In genomic region chr16:4642937-4643336, GRCm38 (mm10) we compare ENCODE assay signal across 8 mouse cellular contexts. TPM values are rescaled to one million over a fixed set of nuclear protein-coding genes. Genes with fewer than 3 reads are reported as not detected.
DNase-seq lines count a peak whose midpoint lies in the region; ATAC-seq lines count a peak whose summit lies in the region.

No protein-coding gene starts in this region.

- peak overlapping the region; percentile 49; the same call in 1 of the 2 replicates for H3K9ac ChIP-seq in heart, embryonic 11.5 days (ENCODE audit: low read depth, low read length)
- H3K9ac ChIP-seq in heart, embryonic 16.5 days (ENCODE audit: low read length): peak overlapping the region; percentile 59
- H3K9ac ChIP-seq in lung, embryonic 15.5 days: peak overlapping the region; percentile 18; the same call in 1 of the 2 replicates

- H3K4me2 ChIP-seq in heart, embryonic 11.5 days: peak overlapping the region; percentile 92; the same call in 1 of the 2 replicates
- peak overlapping the region; percentile 94 for H3K4me2 ChIP-seq in heart, embryonic 16.5 days (ENCODE audit: low read depth, low read length)
- H3K4me2 ChIP-seq in lung, embryonic 15.5 days: peak overlapping the region; percentile 63

- WGBS in heart, embryonic 11.5 days (ENCODE audit: insufficient replicate concordance): 69% methylated on average over 6 of the region's 6 CpGs
- WGBS in heart, embryonic 16.5 days: 58% methylated on average over 6 of the region's 6 CpGs
- 65% methylated on average over 6 of the region's 6 CpGs for WGBS in lung, embryonic 15.5 days

- no peaks in the 10 kb centered on the region; the same call in 1 of the 2 replicates for H3K36me3 ChIP-seq in heart, embryonic 11.5 days (ENCODE audit: control insufficient read depth, insufficient read depth, low read length)
- H3K36me3 ChIP-seq in heart, embryonic 16.5 days (ENCODE audit: control insufficient read depth, insufficient read depth): no peaks in the 10 kb centered on the region
- H3K36me3 ChIP-seq in lung, embryonic 15.5 days: peaks cover 4% of the 10 kb centered on the region

- H3K27ac ChIP-seq in heart, embryonic 11.5 days (ENCODE audit: low read depth, low read length): peak overlapping the region; percentile 89
- H3K27ac ChIP-seq in heart, embryonic 16.5 days (ENCODE audit: low read length): peak overlapping the region; percentile 94
- peak overlapping the region; percentile 97 for H3K27ac ChIP-seq in lung, embryonic 15.5 days

- DNase-seq in heart, postnatal 36 days: no peak
- peak; percentile 49 for DNase-seq in 3134 (ENCODE audit: extremely low read depth, insufficient read length, low spot score)
- no peak for DNase-seq in cerebellum, postnatal 4 days (ENCODE audit: low spot score in 2 of 2)
- no peak for DNase-seq in right cerebral cortex, postnatal 36 days (ENCODE audit: low spot score in 2 of 2)

- no peaks in the 10 kb centered on the region for H3K27me3 ChIP-seq in heart, embryonic 11.5 days (ENCODE audit: control insufficient read depth, insufficient read depth, low read length)
- H3K27me3 ChIP-seq in heart, embryonic 16.5 days (ENCODE audit: control insufficient read depth, insufficient read depth, low read length): no peaks in the 10 kb centered on the region
- no peaks in the 10 kb centered on the region for H3K27me3 ChIP-seq in lung, embryonic 15.5 days

- H3K4me3 ChIP-seq in heart, embryonic 11.5 days (ENCODE audit: low read depth, low read length): peak overlapping the region; percentile 4; the same call in 1 of the 2 replicates
- H3K4me3 ChIP-seq in heart, embryonic 16.5 days (ENCODE audit: low read length): peak overlapping the region; percentile 35
- peak overlapping the region; percentile 64 for H3K4me3 ChIP-seq in lung, embryonic 15.5 days

- no peak for ATAC-seq in heart, embryonic 11.5 days (replicated peaks; ENCODE audit: insufficient number of reproducible peaks, low FRiP score, low TSS enrichment)
- no peak for ATAC-seq in heart, embryonic 16.5 days (replicated peaks; ENCODE audit: extremely low read depth, insufficient read depth, low FRiP score)
- ATAC-seq in lung, embryonic 15.5 days (ENCODE audit: borderline replicate concordance, extremely low read depth, low FRiP score, low TSS enrichment): no peak
- no peak for ATAC-seq in cerebellum, adult (ENCODE audit: insufficient number of reproducible peaks, low FRiP score, low TSS enrichment)

- intact Hi-C loops in heart, postnatal 36 days (cut with DNase I): no loop called here

- peaks cover 74% of the 10 kb centered on the region for H3K4me1 ChIP-seq in heart, embryonic 11.5 days (ENCODE audit: control insufficient read depth, insufficient read depth, low read length)
- peaks cover 82% of the 10 kb centered on the region for H3K4me1 ChIP-seq in heart, embryonic 16.5 days (ENCODE audit: control insufficient read depth, insufficient read depth, low read length)
- peaks cover 76% of the 10 kb centered on the region for H3K4me1 ChIP-seq in lung, embryonic 15.5 days

- H3K9me3 ChIP-seq in heart, embryonic 11.5 days (replicated peaks; ENCODE audit: control insufficient read depth, low read length): no peaks in the 10 kb centered on the region
- H3K9me3 ChIP-seq in heart, embryonic 16.5 days (replicated peaks; ENCODE audit: control insufficient read depth, low read length): no peaks in the 10 kb centered on the region
- H3K9me3 ChIP-seq in lung, embryonic 15.5 days: no peaks in the 10 kb centered on the region

RNA-seq across cellular contexts. Expression of gene Dnaja3, which starts 3.1 kb away (rescaled TPM):
- polyA plus RNA-seq in heart, embryonic 11.5 days (2014; fragmentation: Nextera tagmentation; extraction: Ambion mirVana): 63.6 and 72.6 TPM in 2 replicates
- 100 to 1,000 TPM; 143 to 164 TPM for total RNA-seq in heart, postnatal 36 days (2021)
- 87.5 and 88.7 TPM in 2 replicates for polyA plus RNA-seq in heart, embryonic 16.5 days (2015; fragmentation: Nextera tagmentation; extraction: Ambion mirVana)
- polyA plus RNA-seq in lung, embryonic 15.5 days (2015; fragmentation: Nextera tagmentation; extraction: Ambion mirVana): 66.0 and 66.5 TPM in 2 replicates

RNA-seq across cellular contexts. Expression of gene Vasn, which starts 3.2 kb away (rescaled TPM):
- polyA plus RNA-seq in heart, embryonic 11.5 days (2014; fragmentation: Nextera tagmentation; extraction: Ambion mirVana): 9.5 and 10.6 TPM in 2 replicates
- 10 to 100 TPM in 1 of 2 experiments, 1 to 10 TPM in 1; 9.2 to 11.0 TPM for total RNA-seq in heart, postnatal 36 days (2021)
- polyA plus RNA-seq in heart, embryonic 16.5 days (2015; fragmentation: Nextera tagmentation; extraction: Ambion mirVana): 15.7 and 17.2 TPM in 2 replicates
- polyA plus RNA-seq in lung, embryonic 15.5 days (2015; fragmentation: Nextera tagmentation; extraction: Ambion mirVana): 25.1 and 25.9 TPM in 2 replicates

RNA-seq across cellular contexts. Expression of gene Pam16, which starts 18.1 kb away (rescaled TPM):
- polyA plus RNA-seq in heart, embryonic 11.5 days (2014; fragmentation: Nextera tagmentation; extraction: Ambion mirVana): 119 and 134 TPM in 2 replicates
- total RNA-seq in heart, postnatal 36 days (2021): 100 to 1,000 TPM; 134 to 150 TPM
- polyA plus RNA-seq in heart, embryonic 16.5 days (2015; fragmentation: Nextera tagmentation; extraction: Ambion mirVana): 91.2 and 122 TPM in 2 replicates
- 93.8 and 94.6 TPM in 2 replicates for polyA plus RNA-seq in lung, embryonic 15.5 days (2015; fragmentation: Nextera tagmentation; extraction: Ambion mirVana)

RNA-seq across cellular contexts. Expression of gene Coro7, which starts 36.6 kb away (rescaled TPM):
- polyA plus RNA-seq in heart, embryonic 11.5 days (2014; fragmentation: Nextera tagmentation; extraction: Ambion mirVana): 12.1 and 12.4 TPM in 2 replicates
- total RNA-seq in heart, postnatal 36 days (2021): 10 to 100 TPM; 13.0 to 13.7 TPM
- polyA plus RNA-seq in heart, embryonic 16.5 days (2015; fragmentation: Nextera tagmentation; extraction: Ambion mirVana): 13.7 TPM in 2 replicates
- polyA plus RNA-seq in lung, embryonic 15.5 days (2015; fragmentation: Nextera tagmentation; extraction: Ambion mirVana): 13.4 and 15.2 TPM in 2 replicates

RNA-seq across cellular contexts. Expression of gene Glis2, which starts 48.4 kb away (rescaled TPM):
- 19.3 and 23.3 TPM in 2 replicates for polyA plus RNA-seq in heart, embryonic 11.5 days (2014; fragmentation: Nextera tagmentation; extraction: Ambion mirVana)
- total RNA-seq in heart, postnatal 36 days (2021): 10 to 100 TPM; 16.0 to 16.7 TPM
- polyA plus RNA-seq in heart, embryonic 16.5 days (2015; fragmentation: Nextera tagmentation; extraction: Ambion mirVana): 12.3 and 14.2 TPM in 2 replicates
- polyA plus RNA-seq in lung, embryonic 15.5 days (2015; fragmentation: Nextera tagmentation; extraction: Ambion mirVana): 18.5 and 24.0 TPM in 2 replicates

Comparison
In these comparisons a context has a peak if more than half of its experiments do, and no peak if none do; other contexts are left out.
1. H3K4me3 ChIP-seq: peak in every context shown above with its lines; median percentile 64 in lung, embryonic 15.5 days; 35 in heart, embryonic 16.5 days; 4 in heart, embryonic 11.5 days.